Mouse (Mus musculus) heart, postnatal 14 days (tissue): ENCODE measurements around the gene Gm49486. TPM values are rescaled to one million over a fixed set of nuclear protein-coding genes. Genes with fewer than 3 reads are reported as not detected.

ENCODE experiments used
- DNase-seq, 2 experiments: peaks; one replicate each; pipeline ENCODE4 v3.0.0; 2021 to 2022
- intact Hi-C: fragments of 180-260 bp; cut with DNase I; formaldehyde crosslinking; loops from one replicate; pipeline ENCODE4 v1.15.1; 2025
- total RNA-seq, 2 experiments: library from RNA; stranded (reverse); gene quantifications; 2 replicates each; pipeline ENCODE4 v1.2.3; 2021

Gene Gm49486
- total RNA-seq, 2 experiments from 2014 or later: 0.76 to 0.98 TPM

- peak in 1 of 2 experiments; percentile 26 for DNase-seq
- intact Hi-C loops: no loop called here
These were observed 74.5 kb downstream of the Gm49486 start for GRCm38 (mm10) chr15:79303725-79304124.

- intact Hi-C loops: no loop called here
- no peak for DNase-seq
These were observed 75.6 kb downstream of the Gm49486 start for GRCm38 (mm10) chr15:79304832-79305231.

GRCm38 (mm10) chr15:79306043-79306637 is 76.9 kb downstream of the Gm49486 start:
- peak in 1 of 2 experiments; percentile 26 for DNase-seq

More at GRCm38 (mm10) chr15:79306043-79306637, 76.9 kb downstream of the Gm49486 start:
- intact Hi-C loops: no loop called here

Other genes starting within 250 kb of the Gm49486 start
- 100 to 1,000 TPM; 104 to 128 TPM for gene H1f0, start 200.9 kb upstream of the Gm49486 start, total RNA-seq
- gene Galr3, start 187.5 kb upstream of the Gm49486 start, total RNA-seq: not detected
- 1 to 10 TPM; 8.7 to 9.4 TPM for gene Ankrd54, start 166.5 kb upstream of the Gm49486 start, total RNA-seq
- gene Eif3l, start 154.2 kb upstream of the Gm49486 start, total RNA-seq: 10 to 100 TPM; 73.8 to 81.1 TPM
- 10 to 100 TPM; 61.2 to 64.9 TPM for gene Micall1, start 120.5 kb upstream of the Gm49486 start, total RNA-seq
- gene Polr2f, start 88.4 kb upstream of the Gm49486 start, total RNA-seq: 100 to 1,000 TPM; 111 to 116 TPM
- 1 to 10 TPM; 1.3 to 2.7 TPM for gene 1700088E04Rik, start 88.1 kb upstream of the Gm49486 start, total RNA-seq
- gene Sox10, start 64.2 kb upstream of the Gm49486 start, total RNA-seq: 1 to 10 TPM; 1.6 to 1.8 TPM
- gene Pick1, start 218 bp upstream of the Gm49486 start, total RNA-seq: 10 to 100 TPM; 22.4 to 23.2 TPM
- gene Slc16a8, start 25.4 kb downstream of the Gm49486 start, total RNA-seq: under 1 TPM; 0.19 to 0.29 TPM
- gene Baiap2l2, start 56.1 kb downstream of the Gm49486 start, total RNA-seq: under 1 TPM; 0.45 to 0.49 TPM
- 10 to 100 TPM; 10.4 to 10.6 TPM for gene Pla2g6, start 99.0 kb downstream of the Gm49486 start, total RNA-seq
- gene Maff, start 117.2 kb downstream of the Gm49486 start, total RNA-seq: 1 to 10 TPM; 6.2 to 6.9 TPM
- gene Tmem184b, start 174.2 kb downstream of the Gm49486 start, total RNA-seq: 10 to 100 TPM; 52.8 to 55.6 TPM
- 10 to 100 TPM; 62.3 to 67.3 TPM for gene Csnk1e, start 226.2 kb downstream of the Gm49486 start, total RNA-seq